Mouse (Mus musculus): ENCODE measurements at regions not wholly inside any gene's neighbourhood (a gene's known extent, or its start where the extent isn't known, plus 50 kb on each side); places are given as distances from the start of the nearest gene placed in this dataset.
A peak's percentile ranks its signal among the peaks of the same experiment; 100 is the strongest.

DNA sequence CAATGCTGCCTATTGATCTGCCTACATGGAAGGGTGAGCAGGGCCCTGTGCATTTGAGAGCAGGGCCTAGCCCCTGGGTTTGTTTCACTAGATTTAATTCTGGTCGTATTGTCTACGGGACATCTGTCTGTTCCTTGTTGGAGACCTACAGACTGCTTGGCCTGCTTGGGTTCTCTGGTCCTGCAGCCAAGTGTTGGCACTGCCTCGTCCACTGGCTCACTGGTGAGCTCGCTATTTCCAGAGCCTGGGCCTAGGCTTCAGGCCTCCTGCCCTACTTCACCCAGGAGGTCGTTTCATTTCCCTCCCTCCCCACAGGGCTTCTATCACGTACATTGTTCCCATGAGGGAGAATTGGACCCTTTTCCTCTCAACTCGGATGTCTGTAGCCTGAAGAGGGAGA, 62.2 kb upstream of the Blcap start:
- DNase-seq, result no peak

DNA sequence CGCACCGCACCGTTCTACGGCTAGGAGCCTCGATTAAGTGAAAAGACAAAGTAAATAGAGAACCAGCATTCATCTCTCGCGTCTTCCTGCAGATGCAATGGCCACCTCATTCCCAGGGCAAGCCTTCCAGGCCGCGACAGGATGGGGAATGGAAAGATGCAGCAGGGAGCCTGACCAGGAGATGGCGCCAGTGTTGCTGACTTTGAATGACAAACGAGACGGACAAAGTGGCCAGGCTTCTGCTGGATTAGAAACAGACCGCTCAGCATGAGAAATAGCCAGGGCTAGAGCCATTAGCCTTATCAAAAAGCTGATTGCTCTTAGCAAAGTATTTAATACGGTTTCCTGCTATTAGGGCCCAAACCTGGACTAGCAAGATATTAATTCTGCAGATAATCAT, 64.6 kb upstream of the Blcap start:
- peak; percentile 88 to 90 for DNase-seq

GRCm38 (mm10) chr2:157640873-157641272, 69.8 kb upstream of the Blcap start:
- no peak for DNase-seq

DNA sequence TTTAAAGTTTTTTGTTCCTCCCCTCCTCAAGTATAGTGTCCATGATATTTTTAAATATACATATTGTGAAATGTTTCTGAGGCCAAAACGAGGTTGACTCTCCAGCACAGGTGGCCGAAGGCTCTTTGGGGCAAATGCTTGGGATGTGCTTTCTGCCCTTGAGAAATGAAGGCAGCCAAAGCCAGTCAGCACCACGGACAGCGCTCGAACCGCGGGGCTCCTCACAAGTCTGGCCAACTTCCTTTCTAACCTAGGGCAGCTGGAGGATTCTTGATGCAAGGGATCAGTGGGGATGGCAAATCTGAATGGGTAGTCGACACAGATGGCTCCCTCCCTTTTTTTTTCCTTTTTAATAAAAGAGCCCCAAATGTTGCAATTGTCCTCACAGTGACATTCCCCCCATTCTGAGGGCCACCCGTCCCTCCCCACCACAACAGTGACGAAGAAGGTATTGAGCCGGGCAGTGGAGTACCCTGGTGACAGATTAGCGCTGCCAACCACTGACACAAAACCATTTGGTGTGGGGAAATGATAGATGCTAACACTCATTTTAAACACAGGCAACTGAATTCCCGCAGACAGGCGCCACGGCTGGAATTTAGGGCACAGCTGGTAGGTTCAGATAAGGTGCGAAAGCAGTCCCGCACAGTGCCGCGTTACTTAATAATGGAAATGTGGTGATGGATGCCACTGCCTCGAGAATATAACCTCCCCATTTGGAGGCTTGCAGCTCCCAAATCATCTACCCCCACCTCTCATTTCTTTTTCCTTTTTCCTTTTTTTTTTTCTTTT, 73.4 kb upstream of the Ctnnbl1 start:
- DNase-seq, result no peak

DNA sequence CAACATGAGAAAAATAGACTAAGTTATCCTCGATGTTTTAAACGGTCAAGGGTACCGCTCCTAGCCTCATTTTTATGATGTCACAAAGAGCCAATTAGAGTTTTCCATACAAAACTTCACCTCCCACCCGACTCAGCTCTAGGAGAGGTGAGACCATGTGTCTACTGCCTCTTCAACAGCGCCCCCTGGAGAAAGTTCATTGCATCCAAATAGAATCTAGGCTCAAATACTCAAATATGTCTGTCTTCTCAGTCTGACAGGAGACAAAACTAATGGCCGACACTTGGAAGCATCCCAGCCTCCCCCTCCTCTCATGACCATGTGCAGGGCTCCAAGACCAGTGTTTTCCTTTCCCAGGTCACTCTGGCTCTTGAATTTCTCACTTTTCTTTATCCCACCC, 72.7 kb upstream of the Ctnnbl1 start:
- no peak for DNase-seq

GRCm38 (mm10) chr2:157670191-157670590, 67.0 kb upstream of the Ctnnbl1 start:
- no peak for DNase-seq

- DNase-seq, result no peak
Measured at GRCm38 (mm10) chr2:157674906-157675305, 62.3 kb upstream of the Ctnnbl1 start.

- DNase-seq, result no peak
Measured at GRCm38 (mm10) chr2:157676396-157677176, 60.6 kb upstream of the Ctnnbl1 start.

GRCm38 (mm10) chr2:157677262-157677661, 59.9 kb upstream of the Ctnnbl1 start:
- no peak for DNase-seq

- no peak for DNase-seq
Measured at GRCm38 (mm10) chr2:157681931-157682330, 55.3 kb upstream of the Ctnnbl1 start.

Data from cerebellum, adult 18-20 months (tissue).